Mouse (Mus musculus): Measurements from ENCODE around the gene Ctsk. TPM values are rescaled to one million over a fixed set of nuclear protein-coding genes. Genes with fewer than 3 reads are reported as not detected.
"Not testable (repeated sequence)": the region's sequence is repeated elsewhere in the genome, so short reads cannot be mapped to it uniquely, and the experiment has no call there.

Ctsk gene
- polyA plus RNA-seq, 1 experiment from 2014 or later = 147 TPM

DNA sequence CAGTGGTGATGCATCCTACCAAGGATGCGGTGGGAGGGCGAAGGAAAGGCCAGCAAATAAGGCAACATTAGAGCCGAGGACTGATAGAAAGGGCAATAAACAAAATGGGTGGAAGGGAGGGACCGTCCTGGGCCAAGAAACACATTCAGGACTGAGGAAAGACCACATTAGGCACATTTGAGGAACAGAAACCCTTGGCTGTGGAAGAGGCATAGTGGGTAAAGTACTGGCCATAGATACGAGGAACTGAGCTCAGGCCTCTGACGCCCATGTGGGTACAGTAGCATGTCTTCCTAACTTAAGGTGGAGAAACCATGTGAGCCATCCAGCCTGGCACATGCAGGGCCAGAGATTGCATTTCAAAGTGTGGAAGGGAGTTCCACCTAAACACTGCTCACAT lies 30.8 kb downstream of the Ctsk start:
- no peak overlapping the region for H3K27ac ChIP-seq (replicated peaks; ENCODE audit: low read depth, low read length)
- no peak for ATAC-seq (ENCODE audit: low read depth)

GRCm38 (mm10) chr3:95531025-95531424 lies 32.0 kb downstream of the Ctsk start:
- no peak overlapping the region for H3K9ac ChIP-seq (ENCODE audit: low read depth, low read length)
- H3K4me2 ChIP-seq (ENCODE audit: low read depth, low read length) = no peak overlapping the region
- DNase-seq (ENCODE audit: low spot score) (no peak), ATAC-seq (ENCODE audit: low read depth) (no peak)
- 88% methylated on average over 1 of the region's 1 CpGs for WGBS
- H3K27me3 ChIP-seq (replicated peaks; ENCODE audit: control insufficient read depth, insufficient read depth, low read length) = no peaks in the 10 kb centered on the region
- no peak overlapping the region for H3K27ac ChIP-seq (replicated peaks; ENCODE audit: low read depth, low read length)
- H3K9me3 ChIP-seq (ENCODE audit: control insufficient read depth, low read length) = no peaks in the 10 kb centered on the region
- no peak overlapping the region for H3K4me3 ChIP-seq (ENCODE audit: low read depth, low read length)
- no peaks in the 10 kb centered on the region for H3K36me3 ChIP-seq (ENCODE audit: control insufficient read depth, insufficient read depth, low read length)
- H3K4me1 ChIP-seq (ENCODE audit: control insufficient read depth, insufficient read depth, low read length) = no peaks in the 10 kb centered on the region

More for the DNA sequence above, 30.8 kb downstream of the Ctsk start:
- WGBS = 88% methylated on average over 6 of the region's 6 CpGs
- no peak for DNase-seq (ENCODE audit: low spot score)
- no peaks in the 10 kb centered on the region for H3K36me3 ChIP-seq (ENCODE audit: control insufficient read depth, insufficient read depth, low read length)
- no peaks in the 10 kb centered on the region for H3K4me1 ChIP-seq (ENCODE audit: control insufficient read depth, insufficient read depth, low read length)
- no peaks in the 10 kb centered on the region for H3K27me3 ChIP-seq (replicated peaks; ENCODE audit: control insufficient read depth, insufficient read depth, low read length)
- no peak overlapping the region for H3K4me3 ChIP-seq (ENCODE audit: low read depth, low read length)
- H3K4me2 ChIP-seq (ENCODE audit: low read depth, low read length) = no peak overlapping the region
- H3K9ac ChIP-seq (ENCODE audit: low read depth, low read length) = no peak overlapping the region
- no peaks in the 10 kb centered on the region for H3K9me3 ChIP-seq (ENCODE audit: control insufficient read depth, low read length)

DNA sequence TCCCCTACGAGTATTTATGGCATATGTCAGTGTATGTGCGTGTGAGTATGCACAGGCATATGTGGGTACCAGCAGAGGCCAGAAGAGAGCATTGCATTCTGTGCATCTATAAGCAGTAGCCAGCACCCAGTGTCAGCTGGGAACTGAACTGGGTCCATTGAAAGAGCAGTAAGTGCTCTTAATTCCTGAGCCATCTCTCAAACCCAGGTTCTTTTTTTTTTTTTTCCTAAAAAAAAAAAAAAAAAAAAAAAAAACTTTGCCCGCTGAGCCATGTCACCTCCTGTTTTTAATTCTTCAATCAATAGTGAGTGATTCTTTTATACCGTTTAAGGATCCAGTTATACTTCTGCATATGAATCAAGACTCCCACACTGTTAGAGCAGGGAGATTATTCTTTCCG lies 34.3 kb downstream of the Ctsk start:
- 84% methylated on average over 5 of the region's 5 CpGs for WGBS
- DNase-seq (ENCODE audit: low spot score) = no peak
- Histone ChIP-seq H3K9ac (ENCODE audit: low read depth, low read length) (no peak overlapping the region), H3K4me1 (ENCODE audit: control insufficient read depth, insufficient read depth, low read length) (no peaks in the 10 kb centered on the region), H3K27ac (replicated peaks; ENCODE audit: low read depth, low read length) (no peak overlapping the region), H3K27me3 (replicated peaks; ENCODE audit: control insufficient read depth, insufficient read depth, low read length) (no peaks in the 10 kb centered on the region), H3K36me3 (ENCODE audit: control insufficient read depth, insufficient read depth, low read length) (no peaks in the 10 kb centered on the region), H3K4me2 (ENCODE audit: low read depth, low read length) (no peak overlapping the region), H3K9me3 (ENCODE audit: control insufficient read depth, low read length) (no peaks in the 10 kb centered on the region), H3K4me3 (ENCODE audit: low read depth, low read length) (no peak overlapping the region)
- ATAC-seq (ENCODE audit: low read depth) = no peak

- no peak for ATAC-seq (ENCODE audit: low read depth)
- no peak overlapping the region for H3K27ac ChIP-seq (replicated peaks; ENCODE audit: low read depth, low read length)
- H3K27me3 ChIP-seq (replicated peaks; ENCODE audit: control insufficient read depth, insufficient read depth, low read length) = no peaks in the 10 kb centered on the region
- H3K4me3 ChIP-seq (ENCODE audit: low read depth, low read length) = no peak overlapping the region
- no peaks in the 10 kb centered on the region for H3K36me3 ChIP-seq (ENCODE audit: control insufficient read depth, insufficient read depth, low read length)
- H3K4me2 ChIP-seq (ENCODE audit: low read depth, low read length) = no peak overlapping the region
- no peak for DNase-seq (ENCODE audit: low spot score)
- H3K9me3 ChIP-seq (ENCODE audit: control insufficient read depth, low read length) = no peaks in the 10 kb centered on the region
- 88% methylated on average over 1 of the region's 1 CpGs for WGBS
- no peaks in the 10 kb centered on the region for H3K4me1 ChIP-seq (ENCODE audit: control insufficient read depth, insufficient read depth, low read length)
- H3K9ac ChIP-seq (ENCODE audit: low read depth, low read length) = no peak overlapping the region
Observed at GRCm38 (mm10) chr3:95534927-95535326, 35.9 kb downstream of the Ctsk start.

DNA sequence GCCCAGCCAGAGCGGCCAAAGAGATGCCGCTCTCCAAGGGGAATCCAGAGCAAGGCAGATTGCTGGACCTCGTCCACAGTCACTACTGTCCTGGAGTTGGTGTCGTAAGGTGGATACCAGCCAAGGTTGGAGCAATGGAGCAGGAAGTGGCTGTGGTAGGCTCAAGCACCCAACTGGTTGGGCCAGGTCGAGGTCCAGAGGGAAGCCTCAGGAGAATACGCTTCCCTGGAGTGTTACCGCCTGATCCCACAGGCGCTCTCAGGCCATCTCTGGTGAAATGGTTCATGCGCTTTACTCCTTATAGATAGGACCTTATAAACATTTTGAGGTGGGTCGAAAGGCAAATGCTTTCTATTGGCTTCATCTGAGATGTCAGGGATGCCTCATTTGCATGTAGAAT lies 39.9 kb downstream of the Ctsk start:
- no peak overlapping the region for H3K9ac ChIP-seq (ENCODE audit: low read depth, low read length)
- H3K4me3 ChIP-seq (ENCODE audit: low read depth, low read length) = no peak overlapping the region
- no peak for ATAC-seq (ENCODE audit: low read depth)
- H3K36me3 ChIP-seq (ENCODE audit: control insufficient read depth, insufficient read depth, low read length) = no peaks in the 10 kb centered on the region
- H3K4me2 ChIP-seq (ENCODE audit: low read depth, low read length) = no peak overlapping the region
- WGBS = 90% methylated on average over 10 of the region's 10 CpGs
- no peaks in the 10 kb centered on the region for H3K27me3 ChIP-seq (replicated peaks; ENCODE audit: control insufficient read depth, insufficient read depth, low read length)
- DNase-seq (ENCODE audit: low spot score) = no peak
- no peaks in the 10 kb centered on the region for H3K9me3 ChIP-seq (ENCODE audit: control insufficient read depth, low read length)
- H3K27ac ChIP-seq (replicated peaks; ENCODE audit: low read depth, low read length) = no peak overlapping the region
- no peaks in the 10 kb centered on the region for H3K4me1 ChIP-seq (ENCODE audit: control insufficient read depth, insufficient read depth, low read length)

DNA sequence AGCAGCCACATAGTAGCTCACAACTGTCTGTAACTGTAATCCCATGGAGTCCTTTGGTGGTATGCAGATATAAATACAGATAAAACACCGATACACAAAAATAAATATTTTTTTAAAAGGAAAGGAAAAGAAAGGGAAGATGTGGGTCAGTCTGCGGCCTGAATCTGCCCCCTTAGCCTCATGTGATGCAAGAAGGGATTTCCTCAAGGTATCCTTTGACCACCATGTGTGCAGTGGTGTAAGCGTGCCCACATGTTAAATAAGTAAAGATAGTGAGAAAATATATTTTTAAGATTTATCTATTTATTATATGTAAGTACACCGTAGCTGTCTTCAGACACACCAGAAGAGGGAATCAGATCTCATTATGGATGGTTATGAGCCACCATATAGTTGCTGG lies 40.8 kb downstream of the Ctsk start:
- no peak for DNase-seq (ENCODE audit: low spot score)
- Histone ChIP-seq H3K9me3 (ENCODE audit: control insufficient read depth, low read length) (no peaks in the 10 kb centered on the region), H3K27ac (replicated peaks; ENCODE audit: low read depth, low read length) (no peak overlapping the region), H3K9ac (ENCODE audit: low read depth, low read length) (no peak overlapping the region), H3K36me3 (ENCODE audit: control insufficient read depth, insufficient read depth, low read length) (no peaks in the 10 kb centered on the region), H3K27me3 (replicated peaks; ENCODE audit: control insufficient read depth, insufficient read depth, low read length) (no peaks in the 10 kb centered on the region), H3K4me3 (ENCODE audit: low read depth, low read length) (no peak overlapping the region), H3K4me1 (ENCODE audit: control insufficient read depth, insufficient read depth, low read length) (no peaks in the 10 kb centered on the region), H3K4me2 (ENCODE audit: low read depth, low read length) (no peak overlapping the region)
- WGBS = 93% methylated on average over 4 of the region's 4 CpGs
- ATAC-seq (ENCODE audit: low read depth) = no peak

GRCm38 (mm10) chr3:95541186-95541585 lies 42.1 kb downstream of the Ctsk start:
- H3K27me3 ChIP-seq (replicated peaks; ENCODE audit: control insufficient read depth, insufficient read depth, low read length); H3K9me3 ChIP-seq (ENCODE audit: control insufficient read depth, low read length); H3K4me3 ChIP-seq (ENCODE audit: low read depth, low read length); H3K9ac ChIP-seq (ENCODE audit: low read depth, low read length); H3K36me3 ChIP-seq (ENCODE audit: control insufficient read depth, insufficient read depth, low read length); H3K4me2 ChIP-seq (ENCODE audit: low read depth, low read length); ATAC-seq (ENCODE audit: low read depth); H3K4me1 ChIP-seq (ENCODE audit: control insufficient read depth, insufficient read depth, low read length); DNase-seq (ENCODE audit: low spot score); H3K27ac ChIP-seq (replicated peaks; ENCODE audit: low read depth, low read length): not testable (repeated sequence)
- WGBS = 73% methylated on average over 2 of the region's 2 CpGs

DNA sequence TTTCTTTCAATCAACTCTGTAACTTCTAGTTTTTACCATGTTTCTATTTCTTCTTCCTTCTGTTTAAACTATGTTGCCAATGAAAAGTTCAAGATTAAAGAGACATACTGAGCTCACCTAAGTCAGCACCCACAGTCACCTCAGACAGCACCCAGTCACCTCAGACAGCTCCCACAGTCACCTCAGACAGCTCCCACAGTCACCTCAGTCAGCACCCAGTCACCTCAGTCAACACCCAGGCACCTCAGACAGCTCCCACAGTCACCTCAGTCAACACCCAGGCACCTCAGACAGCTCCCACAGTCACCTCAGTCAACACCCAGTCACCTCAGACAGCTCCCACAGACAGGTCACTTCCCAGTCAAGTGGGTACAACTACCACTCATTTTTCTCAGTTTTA lies 43.1 kb downstream of the Ctsk start:
- ATAC-seq (ENCODE audit: low read depth) (no peak), DNase-seq (ENCODE audit: low spot score) (no peak)
- H3K4me3 ChIP-seq (ENCODE audit: low read depth, low read length) = no peak overlapping the region
- no peaks in the 10 kb centered on the region for H3K4me1 ChIP-seq (ENCODE audit: control insufficient read depth, insufficient read depth, low read length)
- no peaks in the 10 kb centered on the region for H3K9me3 ChIP-seq (ENCODE audit: control insufficient read depth, low read length)
- H3K36me3 ChIP-seq (ENCODE audit: control insufficient read depth, insufficient read depth, low read length) = no peaks in the 10 kb centered on the region
- H3K27ac ChIP-seq (replicated peaks; ENCODE audit: low read depth, low read length) = no peak overlapping the region
- no peak overlapping the region for H3K4me2 ChIP-seq (ENCODE audit: low read depth, low read length)
- H3K27me3 ChIP-seq (replicated peaks; ENCODE audit: control insufficient read depth, insufficient read depth, low read length) = no peaks in the 10 kb centered on the region
- no peak overlapping the region for H3K9ac ChIP-seq (ENCODE audit: low read depth, low read length)

DNA sequence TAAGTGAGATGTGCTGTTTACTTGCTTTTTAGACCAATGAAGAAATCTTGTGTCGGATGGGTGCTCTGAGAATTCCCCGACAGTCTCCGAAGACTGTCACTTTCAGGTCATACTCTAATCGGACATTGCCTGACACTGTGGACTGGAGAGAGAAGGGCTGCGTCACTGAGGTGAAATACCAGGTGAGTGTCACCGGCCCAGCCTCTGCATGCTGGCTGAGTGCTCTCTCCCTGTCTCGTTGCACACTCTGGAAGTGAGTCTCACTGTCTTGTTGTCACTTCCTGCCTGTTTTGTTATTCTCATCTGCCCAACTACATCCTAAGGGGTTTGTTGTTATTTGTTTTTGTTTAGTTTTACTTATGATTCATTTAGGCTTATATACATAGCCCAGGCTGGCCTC lies 43.9 kb downstream of the Ctsk start:
- Histone ChIP-seq H3K27me3 (replicated peaks; ENCODE audit: control insufficient read depth, insufficient read depth, low read length) (no peaks in the 10 kb centered on the region), H3K4me2 (ENCODE audit: low read depth, low read length) (no peak overlapping the region), H3K4me1 (ENCODE audit: control insufficient read depth, insufficient read depth, low read length) (no peaks in the 10 kb centered on the region), H3K4me3 (ENCODE audit: low read depth, low read length) (no peak overlapping the region), H3K36me3 (ENCODE audit: control insufficient read depth, insufficient read depth, low read length) (no peaks in the 10 kb centered on the region), H3K27ac (replicated peaks; ENCODE audit: low read depth, low read length) (no peak overlapping the region), H3K9me3 (ENCODE audit: control insufficient read depth, low read length) (no peaks in the 10 kb centered on the region), H3K9ac (ENCODE audit: low read depth, low read length) (no peak overlapping the region)
- 57% methylated on average over 7 of the region's 7 CpGs for WGBS
- ATAC-seq (ENCODE audit: low read depth) (no peak), DNase-seq (ENCODE audit: low spot score) (no peak)

All from embryonic facial prominence, embryonic 14.5 days (tissue).